Mouse (Mus musculus) lung, adult 2 months (tissue): ENCODE measurements around the gene Gpr107. TPM values are rescaled to one million over a fixed set of nuclear protein-coding genes. Genes with fewer than 3 reads are reported as not detected.

Source experiments
- DNase-seq: peaks from one replicate; pipeline ENCODE4 v3.0.0; 2022
- H3K4me1 ChIP-seq: fragments of 200-500 bp; 2 replicates; pipeline ENCODE4 v1.6.1; 2011; ENCODE audit warnings: low read length; ENCODE audit not compliant: control insufficient read depth, insufficient read depth
- H3K4me3 ChIP-seq: fragments of 200-500 bp; replicated peaks from 2 replicates; pipeline ENCODE3; 2011; ENCODE audit warnings: low read depth, mild to moderate bottlenecking, control low read depth, low read length; ENCODE audit errors: extremely low read depth
- CTCF ChIP-seq: fragments of 200-500 bp; IDR thresholded peaks from 2 replicates; pipeline ENCODE4 v1.5.1; 2011; ENCODE audit warnings: mild to moderate bottlenecking, low read length, control low read depth; ENCODE audit not compliant: insufficient read depth
- POLR2A ChIP-seq: fragments of 200-500 bp; IDR thresholded peaks from 2 replicates; pipeline ENCODE4 v1.6.1; 2011; ENCODE audit warnings: low read depth, mild to moderate bottlenecking, control low read depth, low read length, borderline replicate concordance; ENCODE audit errors: extremely low read depth
- WGBS: fragments of 180-500 bp; shearing (Covaris S2); methylation state at CpG from one replicate; pipeline ENCODE4 v1.1.7; 2018; 5-methylcytosine and 5-hydroxymethylcytosine counted together
- polyA plus RNA-seq: library from polyadenylated mRNA; depleted of rRNA; stranded (reverse); fragments of >200 nt; gene quantifications from 2 replicates; pipeline ENCODE4 v1.2.3, GENCODE M21; 2012

The Gpr107 gene
- polyA plus RNA-seq, 1 experiment: 24.4 TPM

DNA sequence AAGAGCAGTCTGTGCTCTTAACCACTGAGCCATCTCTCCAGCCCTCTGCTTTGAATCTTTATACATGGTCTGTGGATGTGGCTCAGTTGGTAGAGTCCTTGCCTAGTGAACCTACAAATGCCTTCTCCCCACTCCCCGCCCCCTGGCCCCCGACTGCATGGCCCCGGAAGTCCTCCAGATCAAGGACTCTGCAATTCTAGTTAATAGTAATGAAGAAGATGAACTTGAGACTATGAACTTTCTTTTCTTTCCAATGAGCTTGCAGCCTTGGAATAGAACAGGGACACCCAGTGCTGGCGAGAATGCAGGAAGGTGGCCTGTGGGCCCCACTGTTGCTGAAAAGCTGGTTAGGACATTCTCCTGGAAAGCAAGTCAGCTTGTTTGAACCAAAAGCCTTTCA lies 100.1 kb downstream of the Gpr107 start:
- DNase-seq: no peak
- WGBS: 94% methylated on average over 4 of the region's 4 CpGs
- Histone ChIP-seq H3K4me1 (no peaks in the 10 kb centered on the region), H3K4me3 (no peak overlapping the region)
- TF ChIP-seq CTCF (no peak), POLR2A (no peak)

DNA sequence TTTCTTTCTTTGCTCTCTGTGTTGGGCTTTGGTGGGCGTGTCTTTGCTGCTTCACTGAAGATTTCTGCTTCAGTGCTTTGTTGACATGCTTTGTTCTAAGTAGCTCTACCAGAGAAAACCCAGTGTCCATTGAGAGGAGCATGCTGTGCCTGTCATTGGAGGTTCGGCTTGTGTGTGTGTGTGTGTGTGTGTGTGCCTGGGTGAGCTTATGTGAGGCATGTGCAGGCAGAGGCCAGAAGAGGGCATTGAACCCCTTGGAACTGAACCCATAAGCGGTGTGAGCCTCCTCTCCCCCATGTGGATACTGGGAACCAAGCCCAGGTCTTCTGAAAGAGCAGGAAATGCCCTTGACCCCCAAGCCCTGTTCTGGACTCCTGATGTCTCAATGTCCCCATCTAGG lies 101.3 kb downstream of the Gpr107 start:
- no peaks in the 10 kb centered on the region for H3K4me1 ChIP-seq
- DNase-seq: no peak
- no peak overlapping the region for H3K4me3 ChIP-seq
- WGBS: 73% methylated on average over 3 of the region's 3 CpGs
- TF ChIP-seq CTCF (no peak), POLR2A (no peak)

DNA sequence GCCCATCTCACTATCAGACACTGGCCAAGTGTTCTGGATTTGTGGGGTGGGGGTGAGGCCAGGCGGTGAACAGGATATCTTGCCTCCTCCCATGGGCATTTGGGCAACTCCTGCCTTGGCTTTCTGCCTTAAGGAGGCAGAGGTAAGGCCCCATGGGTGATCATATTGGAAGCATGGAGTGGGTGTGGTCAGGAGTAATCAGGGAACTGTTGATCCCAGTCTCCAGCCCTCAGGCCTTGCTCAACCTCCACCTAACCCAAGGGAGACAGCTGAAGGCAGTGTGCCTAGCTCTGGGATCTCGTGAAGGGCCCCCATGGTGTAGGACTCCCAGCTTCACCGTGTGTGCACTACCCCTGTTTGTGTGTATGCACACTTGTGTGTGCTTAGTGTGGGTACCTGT lies 102.7 kb downstream of the Gpr107 start:
- no peak overlapping the region for H3K4me3 ChIP-seq
- no peak for DNase-seq
- no peak for TF ChIP-seq CTCF
- TF ChIP-seq POLR2A: no peak
- H3K4me1 ChIP-seq: 0 out of 2 replicates have a peak, but pooled peaks cover 3% of the 10 kb centered on the region
- 91% methylated on average over 3 of the region's 3 CpGs for WGBS

DNA sequence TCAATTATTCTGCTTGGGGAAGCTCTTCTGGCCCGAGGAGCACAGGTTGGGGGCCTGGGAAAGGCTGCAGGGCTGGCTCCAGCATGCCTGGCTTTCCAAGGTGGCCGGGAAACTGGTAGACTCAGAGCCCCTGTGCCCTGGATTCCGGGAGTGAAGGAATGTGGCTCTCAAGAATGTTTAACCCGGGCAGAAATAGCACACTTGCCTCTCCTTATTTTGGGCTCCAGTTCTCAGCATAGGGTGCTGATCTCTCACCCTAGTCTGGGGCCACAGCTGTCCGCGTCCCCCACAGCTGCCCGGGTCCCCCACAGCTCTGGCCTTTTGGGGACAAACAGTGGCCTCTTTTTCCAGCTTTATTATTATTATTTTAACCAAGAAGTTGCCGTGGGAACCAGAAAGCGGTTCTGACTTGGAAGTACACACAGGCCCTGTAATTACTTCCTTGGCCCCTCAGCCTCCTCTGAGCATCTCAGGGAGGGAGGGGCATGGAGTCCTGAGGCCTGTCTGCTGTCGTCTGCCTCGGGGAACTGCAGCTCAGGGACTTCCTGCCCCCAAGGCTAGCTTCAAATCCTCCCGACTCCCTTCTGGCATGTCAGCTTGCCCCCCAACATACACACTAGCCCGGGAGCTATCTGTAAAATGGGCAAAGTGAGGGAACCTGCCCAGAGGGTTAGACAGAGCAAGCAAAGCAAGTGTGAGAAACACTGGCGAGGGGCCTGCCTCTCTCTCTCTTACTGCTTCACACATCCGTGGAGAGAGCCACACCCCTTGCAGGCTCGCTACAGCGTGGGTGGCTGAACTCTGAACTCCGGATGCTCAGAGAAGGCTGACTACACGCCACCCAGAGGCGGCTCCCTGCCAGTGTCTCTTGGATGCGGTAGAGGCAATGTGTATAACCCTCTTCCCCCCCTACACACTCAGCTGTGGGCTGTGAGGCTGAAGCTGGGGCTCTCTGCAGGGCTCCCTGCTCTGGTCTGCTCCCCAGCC lies 104.1 kb downstream of the Gpr107 start:
- DNase-seq: no peak
- Histone ChIP-seq H3K4me3 (no peak overlapping the region), H3K4me1 (0 out of 2 replicates have a peak, but pooled peaks cover 3% of the 10 kb centered on the region)
- TF ChIP-seq CTCF (peak; percentile 36), POLR2A (no peak)
- WGBS: 21% methylated on average over 21 of the region's 21 CpGs

DNA sequence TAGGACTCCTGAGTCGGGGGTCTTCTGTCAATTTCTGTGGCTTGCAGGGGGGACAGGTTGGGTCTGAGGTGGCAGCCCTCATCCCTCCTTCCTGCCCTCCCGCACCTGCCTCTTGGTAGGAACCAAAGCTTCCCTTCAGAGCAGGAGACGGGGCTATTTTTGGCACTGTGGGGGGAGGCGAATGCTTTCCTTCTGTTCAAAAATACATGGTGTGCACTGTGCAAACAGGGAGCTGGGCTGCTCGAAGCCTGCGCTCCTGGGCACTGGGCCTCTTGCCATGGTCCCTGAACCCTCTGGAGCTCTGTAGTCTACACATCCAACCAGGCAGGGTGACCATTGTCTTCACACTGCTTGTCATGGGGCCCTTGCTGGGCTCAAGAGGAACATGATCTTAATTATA lies 105.0 kb downstream of the Gpr107 start:
- Histone ChIP-seq H3K4me1 (0 out of 2 replicates have a peak, but pooled peaks cover 3% of the 10 kb centered on the region), H3K4me3 (no peak overlapping the region)
- TF ChIP-seq CTCF (no peak), POLR2A (no peak)
- WGBS: 35% methylated on average over 6 of the region's 6 CpGs
- no peak for DNase-seq

DNA sequence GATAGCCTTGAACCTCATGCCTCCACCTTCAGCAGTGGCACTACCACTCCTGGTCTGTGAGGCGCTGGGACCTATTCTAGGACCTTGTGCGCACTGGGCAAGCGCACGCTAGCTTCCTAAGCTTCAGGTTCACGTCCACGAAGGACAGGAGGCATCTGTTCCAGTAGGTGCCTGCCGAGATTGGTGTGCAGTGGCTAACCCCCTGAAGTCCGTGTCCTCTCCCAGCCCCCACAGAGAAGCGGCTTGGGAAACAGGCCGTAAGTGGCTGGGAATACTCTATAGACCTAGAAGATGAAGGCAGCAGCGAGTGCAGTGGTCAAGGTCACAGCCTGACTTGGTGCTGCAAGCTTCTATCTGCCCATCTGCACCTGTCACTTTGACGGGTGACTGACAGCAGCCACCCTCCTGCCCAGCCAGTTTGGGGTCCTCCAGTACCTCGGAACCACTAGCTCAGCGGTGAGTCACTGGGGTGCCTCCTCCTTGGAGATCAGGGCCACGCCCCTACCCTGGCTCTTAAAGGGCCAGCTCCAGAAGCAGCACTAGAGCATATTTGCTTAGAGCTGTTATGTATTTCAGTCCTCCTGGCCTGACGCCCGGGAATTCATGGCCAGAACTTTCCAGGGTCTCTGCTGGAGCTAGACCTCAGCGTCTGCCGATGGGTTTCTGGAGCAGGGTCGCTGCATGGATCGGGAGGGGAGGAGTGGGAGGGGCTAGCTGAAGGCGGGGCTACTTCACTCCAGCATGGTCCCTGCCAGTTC lies 106.7 kb downstream of the Gpr107 start:
- H3K4me1 ChIP-seq: 0 out of 2 replicates have a peak, but pooled peaks cover 3% of the 10 kb centered on the region
- H3K4me3 ChIP-seq: peak overlapping the region; percentile 71
- TF ChIP-seq CTCF: no peak
- no peak for TF ChIP-seq POLR2A
- DNase-seq: peak; percentile 74
- 15% methylated on average over 22 of the region's 22 CpGs for WGBS

DNA sequence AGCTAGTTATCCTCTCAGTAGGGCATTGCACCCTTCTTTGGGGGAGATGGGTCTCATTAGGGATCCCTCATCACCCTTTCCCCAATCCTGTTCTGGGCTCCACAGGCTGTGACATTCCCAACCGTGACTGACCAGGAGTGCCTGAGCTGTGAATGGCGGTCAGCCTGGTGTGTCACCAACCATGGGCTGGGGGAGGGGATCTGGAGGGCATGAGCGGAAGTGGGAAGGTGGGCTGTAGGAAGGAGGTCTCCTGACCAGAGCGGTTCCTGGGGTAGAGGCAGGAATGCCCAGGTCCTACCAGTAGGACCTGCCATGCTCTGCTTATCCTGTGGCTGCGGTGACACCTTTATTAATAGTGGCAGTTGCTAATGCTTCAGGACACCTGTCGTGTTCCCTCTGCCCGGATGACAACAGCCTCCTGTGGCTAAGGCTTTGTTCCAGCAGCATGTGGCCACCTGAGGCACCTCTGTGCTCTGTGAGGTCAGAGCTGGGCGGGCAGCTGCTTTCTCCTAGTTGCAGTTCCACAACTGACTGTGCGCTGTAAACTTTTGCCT lies 107.3 kb downstream of the Gpr107 start:
- 44% methylated on average over 9 of the region's 9 CpGs for WGBS

DNA sequence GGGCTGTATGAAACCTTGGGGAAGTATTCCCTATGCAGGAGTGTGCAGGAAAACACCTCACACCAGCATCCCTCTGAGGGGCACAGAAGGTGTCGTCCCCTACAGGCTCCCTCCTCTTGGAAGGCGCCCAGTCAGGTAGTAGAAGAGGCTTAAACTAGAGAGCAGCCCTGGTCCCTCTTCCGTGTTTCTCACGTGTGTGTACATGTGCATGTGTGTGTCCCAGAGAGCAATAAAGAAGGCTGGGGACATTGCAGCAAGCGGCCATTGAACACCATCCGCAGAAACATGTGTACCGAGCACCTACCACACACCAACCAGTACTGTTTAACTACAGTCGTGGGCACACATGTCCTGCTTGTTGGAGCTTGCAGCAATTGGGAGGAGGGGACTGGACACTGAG lies 108.4 kb downstream of the Gpr107 start:
- TF ChIP-seq CTCF: no peak
- TF ChIP-seq POLR2A: no peak
- Histone ChIP-seq H3K4me1 (0 out of 2 replicates have a peak, but pooled peaks cover 3% of the 10 kb centered on the region), H3K4me3 (no peak overlapping the region)
- no peak for DNase-seq
- WGBS: 83% methylated on average over 8 of the region's 8 CpGs

More for the DNA sequence above, 107.3 kb downstream of the Gpr107 start:
- H3K4me1 ChIP-seq: 0 out of 2 replicates have a peak, but pooled peaks cover 3% of the 10 kb centered on the region
- H3K4me3 ChIP-seq: peak overlapping the region; percentile 71
- DNase-seq: no peak
- TF ChIP-seq POLR2A: no peak
- no peak for TF ChIP-seq CTCF

DNA sequence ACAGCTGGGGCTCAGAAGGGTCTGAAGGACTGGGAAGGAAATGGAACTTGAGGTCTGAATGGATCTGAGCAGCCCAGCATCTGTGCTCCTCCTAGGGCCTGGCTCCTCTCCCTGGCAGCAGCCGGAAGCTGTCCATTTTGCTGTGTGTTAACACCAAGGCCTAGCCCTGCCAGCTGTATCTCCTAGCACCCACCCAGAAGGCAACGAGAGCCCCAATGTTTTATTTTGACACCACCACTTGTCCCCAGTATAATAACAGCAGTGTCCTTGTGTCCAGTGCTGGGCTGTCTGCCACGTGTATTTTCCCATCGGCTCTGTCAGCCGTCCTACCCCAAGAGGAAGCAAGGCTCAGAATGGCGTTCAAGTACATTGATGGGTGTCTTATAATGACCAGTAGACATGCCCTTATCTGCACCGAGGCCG lies 110.9 kb downstream of the Gpr107 start:
- WGBS: 57% methylated on average over 8 of the region's 8 CpGs
- Histone ChIP-seq H3K4me1 (0 out of 2 replicates have a peak, but pooled peaks cover 3% of the 10 kb centered on the region), H3K4me3 (no peak overlapping the region)
- no peak for DNase-seq
- TF ChIP-seq CTCF: no peak
- no peak for TF ChIP-seq POLR2A
